Comparison of ENCODE assay signal across 8 mouse cellular contexts in the genomic region with DNA sequence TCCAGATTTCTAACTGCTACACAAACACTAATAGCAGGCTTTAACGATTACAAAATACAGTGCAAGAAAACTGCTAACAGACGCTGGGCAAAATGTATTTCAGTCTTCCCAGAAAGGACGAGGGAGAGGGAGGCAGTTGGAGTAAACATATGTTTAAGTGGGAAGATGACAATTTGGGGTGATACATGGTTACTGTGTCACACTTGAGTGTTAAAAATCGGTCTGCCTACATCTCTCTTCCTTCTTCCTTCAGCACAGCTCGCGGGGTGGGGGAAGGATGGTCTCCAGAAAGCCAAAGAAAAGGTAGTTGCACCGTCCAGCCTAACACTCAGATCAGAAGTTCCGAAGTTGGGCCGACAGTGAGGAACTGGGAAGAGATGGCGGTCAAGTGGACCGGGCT. TPM values are rescaled to one million over a fixed set of nuclear protein-coding genes. Genes with fewer than 3 reads are reported as not detected.
DNase-seq lines count a peak whose midpoint lies in the region; ATAC-seq and TF ChIP-seq lines count a peak whose summit lies in the region.

No protein-coding gene starts in this region.

- ATAC-seq in monocyte, adult 5-6 weeks (replicated peaks; ENCODE audit: insufficient number of reproducible peaks, low FRiP score, low TSS enrichment, poor library complexity, severe bottlenecking), result peak; percentile 27; the same call in 1 of the 2 replicates

- no peak for TF ChIP-seq POLR2A in thymus, adult 2 months (IDR thresholded peaks at IDR 0.05; ENCODE audit: control insufficient read depth, extremely low read depth, insufficient read depth, low read length, poor library complexity)

- H3K4me1 ChIP-seq in heart, embryonic 10.5 days, result no peaks in the 10 kb centered on the region
- H3K4me1 ChIP-seq in thymus, adult 2 months (replicated peaks; ENCODE audit: control insufficient read depth, insufficient read depth, low read length), result no peaks in the 10 kb centered on the region

- no peak for TF ChIP-seq CTCF in thymus, adult 2 months (IDR thresholded peaks at IDR 0.05; ENCODE audit: borderline replicate concordance, control insufficient read depth, extremely low read depth, insufficient read depth, low read length, poor library complexity)

- no peak for DNase-seq in heart, embryonic 10.5 days (ENCODE audit: low spot score)
- DNase-seq in heart, postnatal 14 days, result no peak
- no peak for DNase-seq in thymus, adult 2 months
- no peak for DNase-seq in thymus, postnatal 10 days (ENCODE audit: low spot score in 2 of 2)
- peak; percentile 6 to 40 for DNase-seq in layer of hippocampus, postnatal 14 days (ENCODE audit: low spot score in 2 of 2)
- DNase-seq in urinary bladder, postnatal 14 days (ENCODE audit: low spot score), result no peak
- no peak for DNase-seq in kidney, adult 8-10 months

- 2% methylated on average over 11 of the region's 11 CpGs for WGBS in heart, embryonic 10.5 days
- 1% methylated on average over 11 of the region's 11 CpGs for WGBS in thymus, adult 2 months

- intact Hi-C loops in heart, postnatal 14 days (cut with DNase I), result loop anchor here (5.0 to 10.0 kb wide), 6 partner anchors 193 to 885 kb away; a partner anchor contains a TSS

- H3K36me3 ChIP-seq in heart, embryonic 10.5 days, result no peaks in the 10 kb centered on the region
- no peaks in the 10 kb centered on the region for H3K36me3 ChIP-seq in thymus, adult 2 months (ENCODE audit: control insufficient read depth, insufficient read depth, low read length)

- H3K27me3 ChIP-seq in heart, embryonic 10.5 days (ENCODE audit: insufficient read depth, poor library complexity, severe bottlenecking), result no peaks in the 10 kb centered on the region
- no peaks in the 10 kb centered on the region for H3K27me3 ChIP-seq in thymus, adult 2 months (ENCODE audit: control insufficient read depth, insufficient read depth, low read length)

- no peaks in the 10 kb centered on the region for H3K9me3 ChIP-seq in heart, embryonic 10.5 days

- peak overlapping the region; percentile 95 for H3K4me3 ChIP-seq in heart, embryonic 10.5 days
- peak overlapping the region; percentile 66 for H3K4me3 ChIP-seq in thymus, adult 2 months (ENCODE audit: control insufficient read depth, insufficient read depth, low read length)

- H3K27ac ChIP-seq in heart, embryonic 10.5 days, result peak overlapping the region; percentile 94
- H3K27ac ChIP-seq in thymus, adult 2 months (ENCODE audit: control insufficient read depth, insufficient read depth, low read length), result peak overlapping the region; percentile 72; the same call in 1 of the 2 replicates

RNA-seq across cellular contexts. Expression of a gene that starts 0.8 kb away (rescaled TPM):
- 19.0 and 24.0 TPM in 2 replicates for polyA plus RNA-seq in heart, embryonic 10.5 days (2016; fragmentation: Nextera tagmentation; extraction: Ambion mirVana)
- 10 to 100 TPM; 15.4 to 15.9 TPM for total RNA-seq in heart, postnatal 14 days (2021)
- 38.2 and 54.2 TPM in 2 replicates for polyA plus RNA-seq in thymus, adult 2 months (2012; rRNA removed)
- total RNA-seq in layer of hippocampus, postnatal 14 days (2021), result 10 to 100 TPM; 23.2 to 24.3 TPM
- total RNA-seq in monocyte, adult 5-6 weeks (2017), result 39.6 to 92.0 TPM (median 49.3 TPM) in 3 replicates

Comparison
In these comparisons a context has a peak if more than half of its experiments do, and no peak if none do; other contexts are left out.
1. DNase-seq: peak in layer of hippocampus, postnatal 14 days (2 of 2); none in heart, embryonic 10.5 days (single experiment), heart, postnatal 14 days (0 of 2), thymus, adult 2 months (single experiment), thymus, postnatal 10 days (0 of 2), urinary bladder, postnatal 14 days (single experiment) and kidney, adult 8-10 months (0 of 2).